Mouse (Mus musculus): Measurements from ENCODE around the gene Vmn2r77. TPM values are rescaled to one million over a fixed set of nuclear protein-coding genes. Genes with fewer than 3 reads are reported as not detected.

Vmn2r77 gene
- polyA plus RNA-seq, 1 experiment from 2014 or later = not detected

Other genes starting within 250 kb of the Vmn2r77 start
- not detected in 2 replicates for gene Olfr295, start 211.2 kb upstream of the Vmn2r77 start, polyA plus RNA-seq (2014; fragmentation: Nextera tagmentation; extraction: Ambion mirVana)
- gene Olfr294, start 178.4 kb upstream of the Vmn2r77 start, polyA plus RNA-seq (2014; fragmentation: Nextera tagmentation; extraction: Ambion mirVana) = not detected in 2 replicates
- gene Olfr293, start 146.0 kb upstream of the Vmn2r77 start, polyA plus RNA-seq (2014; fragmentation: Nextera tagmentation; extraction: Ambion mirVana) = not detected in 2 replicates
- not detected in 2 replicates for gene Olfr292, start 106.7 kb upstream of the Vmn2r77 start, polyA plus RNA-seq (2014; fragmentation: Nextera tagmentation; extraction: Ambion mirVana)
- 0.15 TPM in 1 of 2 replicates, not detected in the other for gene Folh1, start 19.1 kb upstream of the Vmn2r77 start, polyA plus RNA-seq (2014; fragmentation: Nextera tagmentation; extraction: Ambion mirVana)
- not detected in 2 replicates for gene Vmn2r78, start 120.1 kb downstream of the Vmn2r77 start, polyA plus RNA-seq (2014; fragmentation: Nextera tagmentation; extraction: Ambion mirVana)
- not detected in 2 replicates for gene Vmn2r79, start 201.1 kb downstream of the Vmn2r77 start, polyA plus RNA-seq (2014; fragmentation: Nextera tagmentation; extraction: Ambion mirVana)